Mouse (Mus musculus) ES-Bruce4 (cell line): ENCODE data around the gene BC030867. TPM values are rescaled to one million over a fixed set of nuclear protein-coding genes. Genes with fewer than 3 reads are reported as not detected.
A peak's percentile ranks its signal among the peaks of the same experiment; 100 is the strongest.

Source experiments
- H3K27ac ChIP-seq: 2 replicates; pipeline ENCODE4 v1.5.1; 2012; ENCODE audit warnings: low read length, inconsistent platforms; ENCODE audit not compliant: insufficient read depth
- H3K27me3 ChIP-seq: 2 replicates; pipeline ENCODE4 v1.6.1; 2012; ENCODE audit warnings: mild to moderate bottlenecking, low read length, inconsistent platforms; ENCODE audit not compliant: control insufficient read depth, poor library complexity, insufficient read depth, severe bottlenecking
- H3K36me3 ChIP-seq: 2 replicates; pipeline ENCODE4 v1.6.1; 2012; ENCODE audit warnings: inconsistent platforms, mild to moderate bottlenecking, low read length, moderate library complexity; ENCODE audit not compliant: control insufficient read depth, poor library complexity, insufficient read depth, severe bottlenecking
- H3K4me1 ChIP-seq: one replicate; pipeline ENCODE4 v1.8.1; 2011; ENCODE audit warnings: low read length; ENCODE audit not compliant: control insufficient read depth, insufficient read depth
- H3K4me3 ChIP-seq: 2 replicates; pipeline ENCODE4 v1.5.1; 2011; ENCODE audit warnings: low read depth, mild to moderate bottlenecking, low read length
- H3K9ac ChIP-seq: 2 replicates; pipeline ENCODE4 v1.6.1; 2012; ENCODE audit warnings: low read depth, mild to moderate bottlenecking, inconsistent platforms; ENCODE audit not compliant: poor library complexity, severe bottlenecking
- H3K9me3 ChIP-seq: replicated peaks from 2 replicates; pipeline ENCODE4 v1.6.1; 2012; ENCODE audit warnings: mild to moderate bottlenecking, low read length, inconsistent platforms; ENCODE audit not compliant: control insufficient read depth, poor library complexity, insufficient read depth, severe bottlenecking
- CTCF ChIP-seq: IDR thresholded peaks from one replicate; pipeline ENCODE4 v1.8.1; 2011; ENCODE audit warnings: low read depth, low read length
- EP300 ChIP-seq: IDR thresholded peaks from 2 replicates; pipeline ENCODE4 v1.6.1; 2011; ENCODE audit warnings: low read depth, low read length; ENCODE audit not compliant: insufficient read depth
- POLR2A ChIP-seq: IDR thresholded peaks from one replicate; pipeline ENCODE4 v1.8.1; 2011; ENCODE audit warnings: low read length; ENCODE audit not compliant: insufficient read depth
- polyA plus RNA-seq: library from polyadenylated mRNA; stranded (reverse); fragments of >200 nt; gene quantifications from 2 replicates; pipeline ENCODE4 v1.2.4, GENCODE M21; 2011; ENCODE audit warnings: low read depth; ENCODE audit not compliant: missing spikeins, insufficient read depth, insufficient read length

Gene BC030867
- polyA plus RNA-seq, 1 experiment, result 34.0 TPM

DNA sequence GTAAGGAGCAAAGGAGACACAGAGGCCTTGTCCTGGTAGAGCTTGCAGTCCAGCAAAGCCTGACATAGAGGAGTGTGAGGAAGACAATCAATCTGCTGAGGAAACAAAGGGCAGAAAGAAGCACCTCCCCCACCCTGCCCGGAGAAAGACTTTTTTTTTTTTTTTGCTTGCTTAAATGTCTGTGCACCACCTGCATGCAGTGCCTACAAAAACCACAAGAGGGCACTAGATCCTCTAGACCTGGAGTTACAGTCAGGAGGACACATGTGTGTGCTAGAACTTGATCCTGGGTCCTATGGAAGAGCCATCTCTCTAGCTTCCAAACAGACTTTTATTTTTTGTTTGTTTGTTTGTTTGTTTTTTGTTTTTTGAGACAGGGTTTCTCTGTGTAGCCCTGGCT lies 51.2 kb downstream of the BC030867 start:
- Histone ChIP-seq H3K4me1 (peaks cover 2% of the 10 kb centered on the region), H3K9me3 (no peaks in the 10 kb centered on the region), H3K27me3 (no peaks in the 10 kb centered on the region), H3K9ac (no peak overlapping the region), H3K36me3 (no peaks in the 10 kb centered on the region), H3K27ac (peak overlapping the region; percentile 52; the same call in 1 of the 2 replicates), H3K4me3 (no peak overlapping the region)
- TF ChIP-seq CTCF, result peak; percentile 27
- no peak for TF ChIP-seq POLR2A
- no peak for TF ChIP-seq EP300

DNA sequence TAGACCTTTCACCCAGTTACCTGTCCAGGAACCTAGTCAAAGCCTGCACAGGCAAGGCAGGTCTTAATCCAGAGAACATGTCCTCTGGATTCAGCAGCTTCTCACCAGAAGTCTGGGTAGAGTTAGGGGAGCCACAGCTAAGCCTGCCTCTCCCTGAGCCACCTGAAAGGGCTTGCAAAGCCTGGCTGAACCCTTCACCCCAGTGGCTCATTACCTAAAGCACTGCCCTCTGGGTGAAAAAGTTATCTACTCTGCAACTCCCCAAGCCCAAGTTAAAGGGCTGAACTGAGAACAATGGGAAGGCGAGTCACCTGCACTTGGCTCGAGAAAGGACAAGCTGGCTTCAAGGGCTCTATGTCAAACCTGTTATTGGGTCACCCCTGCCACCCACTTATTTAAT lies 55.5 kb downstream of the BC030867 start:
- peak overlapping the region; percentile 47 for H3K27ac ChIP-seq
- H3K4me3 ChIP-seq, result no peak overlapping the region
- H3K9ac ChIP-seq, result no peak overlapping the region
- no peaks in the 10 kb centered on the region for H3K27me3 ChIP-seq
- peaks cover 2% of the 10 kb centered on the region for H3K4me1 ChIP-seq
- no peak for TF ChIP-seq EP300
- no peak for TF ChIP-seq CTCF
- TF ChIP-seq POLR2A, result no peak
- peaks cover 27% of the 10 kb centered on the region for H3K36me3 ChIP-seq
- H3K9me3 ChIP-seq, result no peaks in the 10 kb centered on the region

DNA sequence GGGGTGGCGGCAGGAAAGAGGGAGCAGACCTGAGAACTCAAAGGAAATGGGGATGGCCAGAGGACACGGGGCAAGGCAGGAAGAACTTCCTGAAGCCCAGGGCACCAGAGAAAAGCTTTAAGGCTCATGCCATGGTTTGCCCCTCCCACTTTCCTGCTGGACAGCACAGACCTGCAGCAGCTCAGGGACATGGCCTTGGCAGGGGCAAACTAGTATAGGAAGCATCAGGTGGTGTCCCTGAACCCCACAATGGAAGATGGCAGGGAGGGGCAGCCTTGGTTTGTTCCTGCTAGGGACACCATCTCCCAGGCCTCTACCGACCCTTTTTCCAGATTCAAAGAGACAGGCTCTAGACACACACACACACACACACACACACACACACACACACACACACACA lies 56.7 kb downstream of the BC030867 start:
- H3K9ac ChIP-seq, result no peak overlapping the region
- no peaks in the 10 kb centered on the region for H3K27me3 ChIP-seq
- H3K27ac ChIP-seq, result no peak overlapping the region
- H3K36me3 ChIP-seq, result peaks cover 30% of the 10 kb centered on the region
- H3K4me3 ChIP-seq, result no peak overlapping the region
- no peaks in the 10 kb centered on the region for H3K9me3 ChIP-seq
- H3K4me1 ChIP-seq, result peaks cover 2% of the 10 kb centered on the region
- TF ChIP-seq POLR2A (no peak), CTCF (no peak), EP300 (no peak)

GRCm38 (mm10) chr11:102308104-102308503 lies 59.4 kb downstream of the BC030867 start:
- Histone ChIP-seq H3K36me3 (peaks cover 40% of the 10 kb centered on the region), H3K27me3 (no peaks in the 10 kb centered on the region), H3K27ac (no peak overlapping the region), H3K4me1 (peaks cover 2% of the 10 kb centered on the region), H3K9me3 (no peaks in the 10 kb centered on the region), H3K9ac (no peak overlapping the region), H3K4me3 (no peak overlapping the region)
- TF ChIP-seq EP300, result no peak
- no peak for TF ChIP-seq CTCF
- TF ChIP-seq POLR2A, result no peak

GRCm38 (mm10) chr11:102308979-102309378 lies 60.3 kb downstream of the BC030867 start:
- Histone ChIP-seq H3K4me3 (peak overlapping the region; percentile 70), H3K9me3 (no peaks in the 10 kb centered on the region), H3K4me1 (peaks cover 2% of the 10 kb centered on the region), H3K36me3 (peaks cover 45% of the 10 kb centered on the region), H3K27ac (0 out of 2 replicates have a peak overlapping the region, but pooled peaks have one; percentile 3), H3K27me3 (no peaks in the 10 kb centered on the region), H3K9ac (peak overlapping the region; percentile 71)
- TF ChIP-seq EP300 (peak; percentile 47; the same call in 1 of the 2 replicates), CTCF (peak; percentile 92), POLR2A (no peak)

DNA sequence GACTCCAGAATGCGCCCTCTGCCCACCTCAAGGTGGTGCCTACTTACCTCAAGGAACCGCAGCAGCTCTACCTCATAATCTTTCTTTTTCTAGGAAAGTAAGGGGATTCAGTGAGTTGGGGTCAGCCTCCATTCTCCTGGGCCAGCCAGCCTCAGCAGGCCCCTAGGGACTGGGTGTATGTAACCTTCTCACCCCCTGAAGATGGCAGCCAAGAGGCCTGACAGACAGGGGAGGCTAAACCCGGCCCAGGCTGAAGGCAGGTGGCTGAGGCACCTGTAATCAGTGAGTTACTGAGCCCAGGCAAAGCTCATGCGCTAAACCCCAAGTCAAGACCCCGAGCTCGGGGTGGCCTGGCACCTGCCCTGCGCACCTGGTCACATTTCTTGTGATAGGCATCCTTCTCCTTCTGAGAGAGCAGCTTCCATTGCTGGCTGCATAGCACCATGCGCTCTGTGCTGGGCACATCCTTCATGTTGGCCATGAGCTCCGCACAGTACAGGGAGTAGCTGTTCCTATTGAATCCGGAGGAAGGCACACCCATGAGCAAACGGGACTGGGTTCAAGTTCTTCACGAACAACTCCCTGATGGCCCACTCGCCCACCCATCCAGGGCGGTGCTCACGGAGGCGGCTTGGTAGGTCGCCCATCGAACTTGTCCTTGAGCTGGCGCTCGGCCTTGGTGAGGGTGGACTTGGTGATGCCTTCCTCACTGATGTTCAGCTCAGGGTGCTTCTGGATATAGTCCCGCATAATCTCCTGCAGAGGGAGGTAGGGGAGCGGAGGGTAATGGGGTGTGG lies 61.3 kb downstream of the BC030867 start:
- no peaks in the 10 kb centered on the region for H3K4me1 ChIP-seq
- H3K27me3 ChIP-seq, result no peaks in the 10 kb centered on the region
- TF ChIP-seq POLR2A (no peak), CTCF (no peak), EP300 (no peak)
- peak overlapping the region; percentile 71 for H3K9ac ChIP-seq
- peak overlapping the region; percentile 48; the same call in 1 of the 2 replicates for H3K27ac ChIP-seq
- H3K36me3 ChIP-seq, result peaks cover 54% of the 10 kb centered on the region
- H3K4me3 ChIP-seq, result peak overlapping the region; percentile 70
- H3K9me3 ChIP-seq, result no peaks in the 10 kb centered on the region
